Mouse (Mus musculus) G1E (cell line): Measurements from ENCODE around the gene Slc13a5. TPM values are rescaled to one million over a fixed set of nuclear protein-coding genes. Genes with fewer than 3 reads are reported as not detected.

Experiments
- ATAC-seq: 2 replicates; pipeline ENCODE4 v1.8.0; 2016; ENCODE audit warnings: mild to moderate bottlenecking; ENCODE audit not compliant: insufficient number of reproducible peaks, poor library complexity, low FRiP score, severe bottlenecking; ENCODE audit errors: extremely low read depth
- DNase-seq: peaks from one replicate; pipeline ENCODE4 v3.0.0; 2012; ENCODE audit warnings: low spot score
- H3K27me3 ChIP-seq: 2 replicates; pipeline ENCODE4 v1.6.1; 2012; ENCODE audit warnings: mild to moderate bottlenecking, low read length, inconsistent platforms; ENCODE audit not compliant: insufficient read depth
- H3K36me3 ChIP-seq: replicated peaks from 2 replicates; pipeline ENCODE3; 2012; ENCODE audit warnings: mild to moderate bottlenecking, inconsistent platforms
- H3K4me1 ChIP-seq: 2 replicates; pipeline ENCODE4 v1.6.1; 2012; ENCODE audit warnings: low read depth, low read length, inconsistent platforms, mixed read lengths; ENCODE audit not compliant: insufficient read depth
- H3K4me3 ChIP-seq: 2 replicates; pipeline ENCODE4 v1.5.1; 2012; ENCODE audit warnings: low read depth, mild to moderate bottlenecking, inconsistent platforms, low read length, moderate library complexity, mixed read lengths
- H3K9me3 ChIP-seq: replicated peaks from 2 replicates; pipeline ENCODE4 v1.6.1; 2012; ENCODE audit warnings: inconsistent platforms
- CTCF ChIP-seq: IDR thresholded peaks from 2 replicates; pipeline ENCODE4 v1.5.1; 2012; ENCODE audit warnings: low read depth, low read length, inconsistent platforms, mixed read lengths
- GATA1 ChIP-seq: IDR thresholded peaks from 2 replicates; pipeline ENCODE4 v1.6.1; 2012; ENCODE audit warnings: borderline replicate concordance, low read length, inconsistent platforms, mixed read lengths
- GATA2 ChIP-seq: IDR thresholded peaks from 2 replicates; pipeline ENCODE4 v1.6.1; 2012; ENCODE audit warnings: low read depth, low read length, inconsistent platforms, borderline replicate concordance
- POLR2AphosphoS5 ChIP-seq: IDR thresholded peaks from 2 replicates; pipeline ENCODE4 v1.6.1; 2012; ENCODE audit warnings: low read depth, low read length, inconsistent platforms; ENCODE audit not compliant: insufficient replicate concordance
- TAL1 ChIP-seq: conservative IDR thresholded peaks from 2 replicates; pipeline ENCODE4 v1.6.1; 2012; ENCODE audit warnings: low read depth, low read length, inconsistent platforms, mixed read lengths
- polyA plus RNA-seq: library from polyadenylated mRNA; stranded (reverse); fragments of >175 nt; gene quantifications from 2 replicates; pipeline ENCODE4 v1.2.3, GENCODE M21; 2012
- total RNA-seq, 2 experiments: library from RNA; stranded (forward) in 1 of 2; stranded (reverse) in 1 of 2; fragments of 200-1000 nt in 1 of 2; fragments of >200 nt in 1 of 2; fragmentation: Nextera tagmentation in 1 of 2; gene quantifications; 2 replicates each; pipeline ENCODE4 v1.2.3; 2014 to 2017

Gene Slc13a5
- total and polyA plus RNA-seq, 3 experiments = 0.11 TPM; not detected in 2

GRCm38 (mm10) chr11:72224865-72225264 lies 42.2 kb downstream of the Slc13a5 start:
- DNase-seq (peak; percentile 38), ATAC-seq (0 out of 2 replicates have a peak, but pooled peaks have one; percentile 34)
- no peaks in the 10 kb centered on the region for H3K9me3 ChIP-seq
- peaks cover 28% of the 10 kb centered on the region for H3K27me3 ChIP-seq
- H3K4me3 ChIP-seq = no peak overlapping the region
- peaks cover 7% of the 10 kb centered on the region; the same call in 1 of the 2 replicates for H3K4me1 ChIP-seq
- TF ChIP-seq CTCF (peak; percentile 68; the same call in 1 of the 2 replicates), GATA2 (no peak)
- H3K36me3 ChIP-seq = no peaks in the 10 kb centered on the region

- no peaks in the 10 kb centered on the region for H3K36me3 ChIP-seq
- DNase-seq (no peak), ATAC-seq (no peak)
- H3K4me1 ChIP-seq = peaks cover 7% of the 10 kb centered on the region; the same call in 1 of the 2 replicates
- peaks cover 21% of the 10 kb centered on the region for H3K27me3 ChIP-seq
- no peaks in the 10 kb centered on the region for H3K9me3 ChIP-seq
- no peak overlapping the region for H3K4me3 ChIP-seq
- TF ChIP-seq CTCF (no peak), GATA2 (no peak), POLR2AphosphoS5 (no peak), TAL1 (no peak), GATA1 (no peak)
Measured at GRCm38 (mm10) chr11:72223414-72223813, 43.6 kb downstream of the Slc13a5 start.

GRCm38 (mm10) chr11:72221278-72221677 lies 45.7 kb downstream of the Slc13a5 start:
- ATAC-seq = peak; percentile 40; the same call in 1 of the 2 replicates
- Histone ChIP-seq H3K4me1 (peaks cover 14% of the 10 kb centered on the region), H3K27me3 (peaks cover 9% of the 10 kb centered on the region), H3K4me3 (no peak overlapping the region), H3K36me3 (no peaks in the 10 kb centered on the region), H3K9me3 (no peaks in the 10 kb centered on the region)
- TF ChIP-seq POLR2AphosphoS5 (no peak), CTCF (peak; percentile 91)
- DNase-seq = peak; percentile 23

- H3K27me3 ChIP-seq = no peaks in the 10 kb centered on the region
- ATAC-seq = no peak
- H3K9me3 ChIP-seq = no peaks in the 10 kb centered on the region
- DNase-seq = no peak
- TF ChIP-seq CTCF (no peak), POLR2AphosphoS5 (no peak), TAL1 (no peak), GATA1 (no peak), GATA2 (no peak)
- no peak overlapping the region for H3K4me3 ChIP-seq
- peaks cover 25% of the 10 kb centered on the region for H3K4me1 ChIP-seq
- peaks cover 12% of the 10 kb centered on the region for H3K36me3 ChIP-seq
Measured at GRCm38 (mm10) chr11:72217116-72217515, 49.9 kb downstream of the Slc13a5 start.

- TF ChIP-seq GATA2 = no peak
- TF ChIP-seq CTCF = no peak
- no peak for TF ChIP-seq POLR2AphosphoS5
- TF ChIP-seq TAL1 = no peak
- DNase-seq (peak; percentile 23), ATAC-seq (no peak)
- H3K4me1 ChIP-seq = peaks cover 23% of the 10 kb centered on the region
- H3K36me3 ChIP-seq = peaks cover 28% of the 10 kb centered on the region
- no peaks in the 10 kb centered on the region for H3K9me3 ChIP-seq
- no peaks in the 10 kb centered on the region for H3K27me3 ChIP-seq
- peak within 1 kb of the TSS; percentile 81 for H3K4me3 ChIP-seq
Measured at GRCm38 (mm10) chr11:72215410-72215797, 51.6 kb downstream of the Slc13a5 start, which contains the start of gene Med31. Gene Med31 (minus strand): TSS chr11:72215592.

GRCm38 (mm10) chr11:72214591-72215409 lies 52.2 kb downstream of the Slc13a5 start:
- ATAC-seq (peak; percentile 98), DNase-seq (peak; percentile 96)
- H3K9me3 ChIP-seq = no peaks in the 10 kb centered on the region
- H3K4me1 ChIP-seq = peaks cover 23% of the 10 kb centered on the region
- H3K4me3 ChIP-seq = peak overlapping the region; percentile 81
- TF ChIP-seq GATA2 (no peak), POLR2AphosphoS5 (no peak), CTCF (no peak), GATA1 (no peak), TAL1 (no peak)
- no peaks in the 10 kb centered on the region for H3K27me3 ChIP-seq
- peaks cover 34% of the 10 kb centered on the region for H3K36me3 ChIP-seq
